Mouse (Mus musculus) thymus, adult 2 months (tissue): Measurements from ENCODE around the gene Sema4g. TPM values are rescaled to one million over a fixed set of nuclear protein-coding genes. Genes with fewer than 3 reads are reported as not detected.

ENCODE experiments used
- DNase-seq: peaks from one replicate; pipeline ENCODE4 v3.0.0; 2021
- H3K27ac ChIP-seq: fragments of 200-500 bp; 2 replicates; pipeline ENCODE4 v1.5.1; 2012; ENCODE audit warnings: low read length, control low read depth; ENCODE audit not compliant: control insufficient read depth, insufficient read depth
- H3K27me3 ChIP-seq: fragments of 200-500 bp; 2 replicates; pipeline ENCODE4 v1.6.1; 2012; ENCODE audit warnings: mild to moderate bottlenecking, low read length, moderate library complexity, mixed read lengths; ENCODE audit not compliant: control insufficient read depth, insufficient read depth
- H3K36me3 ChIP-seq: fragments of 200-500 bp; 2 replicates; pipeline ENCODE4 v1.6.1; 2012; ENCODE audit warnings: mild to moderate bottlenecking, low read length, moderate library complexity; ENCODE audit not compliant: control insufficient read depth, insufficient read depth
- H3K4me1 ChIP-seq: fragments of 200-500 bp; replicated peaks from 2 replicates; pipeline ENCODE4 v1.6.1; 2012; ENCODE audit warnings: low read length; ENCODE audit not compliant: control insufficient read depth, insufficient read depth
- H3K4me3 ChIP-seq: fragments of 200-500 bp; 2 replicates; pipeline ENCODE4 v1.5.1; 2012; ENCODE audit warnings: mild to moderate bottlenecking, low read length, control low read depth, moderate library complexity; ENCODE audit not compliant: control insufficient read depth, insufficient read depth
- CTCF ChIP-seq: fragments of 200-500 bp; IDR thresholded peaks from 2 replicates; pipeline ENCODE4 v1.5.1; 2012; ENCODE audit warnings: mild to moderate bottlenecking, control low read depth, low read length, moderate library complexity, borderline replicate concordance; ENCODE audit not compliant: control insufficient read depth, poor library complexity, insufficient read depth; ENCODE audit errors: extremely low read depth
- POLR2A ChIP-seq: fragments of 200-500 bp; IDR thresholded peaks from 2 replicates; pipeline ENCODE4 v1.6.1; 2012; ENCODE audit warnings: mild to moderate bottlenecking, low read length, control low read depth, moderate library complexity; ENCODE audit not compliant: control insufficient read depth, poor library complexity, insufficient read depth; ENCODE audit errors: extremely low read depth
- WGBS: fragments of 180-500 bp; shearing (Covaris S2); methylation state at CpG from one replicate; pipeline ENCODE4 v1.1.7; 2018; 5-methylcytosine and 5-hydroxymethylcytosine counted together
- polyA plus RNA-seq: library from polyadenylated mRNA; depleted of rRNA; stranded (reverse); fragments of >200 nt; gene quantifications from 2 replicates; pipeline ENCODE4 v1.2.3, GENCODE M21; 2012; rRNA removed

Gene Sema4g
- polyA plus RNA-seq, 1 experiment: 13.7 TPM

DNA sequence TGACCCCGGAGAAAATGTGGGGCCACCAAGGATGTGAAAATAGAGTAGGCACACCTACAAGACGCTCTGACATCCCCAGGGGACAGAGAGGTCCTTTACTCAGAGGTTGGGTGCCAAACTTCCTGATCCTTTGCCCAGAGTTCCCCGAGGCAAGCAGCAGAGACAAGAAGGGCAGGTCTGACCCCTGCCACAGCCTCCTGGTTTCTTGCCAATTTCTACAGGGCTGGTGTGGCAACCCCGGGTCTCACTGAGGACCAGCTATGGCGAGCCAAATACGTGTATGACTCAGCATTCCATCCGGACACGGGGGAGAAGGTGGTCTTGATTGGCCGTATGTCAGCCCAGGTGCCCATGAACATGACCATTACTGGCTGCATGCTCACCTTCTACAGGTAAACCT lies 60.6 kb downstream of the Sema4g start:
- 90% methylated on average over 9 of the region's 9 CpGs for WGBS
- no peak overlapping the region for H3K4me3 ChIP-seq
- TF ChIP-seq POLR2A (no peak), CTCF (no peak)
- no peaks in the 10 kb centered on the region; the same call in 1 of the 2 replicates for H3K27me3 ChIP-seq
- no peak for DNase-seq
- peaks cover 21% of the 10 kb centered on the region for H3K4me1 ChIP-seq
- H3K27ac ChIP-seq: no peak overlapping the region
- peaks cover 6% of the 10 kb centered on the region; the same call in 1 of the 2 replicates for H3K36me3 ChIP-seq

Other genes with a start within 250 kb of the Sema4g start
- gene Pax2, start 233.1 kb upstream of the Sema4g start, polyA plus RNA-seq: 0.10 and 0.12 TPM in 2 replicates
- gene Slf2, start 58.0 kb upstream of the Sema4g start, polyA plus RNA-seq: 98.6 and 134 TPM in 2 replicates
- gene Twnk, start 16.6 kb downstream of the Sema4g start, polyA plus RNA-seq: 11.5 and 11.6 TPM in 2 replicates
- 121 and 137 TPM in 2 replicates for gene Mrpl43, start 17.3 kb downstream of the Sema4g start, polyA plus RNA-seq
- gene Lzts2, start 25.3 kb downstream of the Sema4g start, polyA plus RNA-seq: 37.6 and 41.2 TPM in 2 replicates
- 0.33 and 0.47 TPM in 2 replicates for gene Pdzd7, start 56.6 kb downstream of the Sema4g start, polyA plus RNA-seq
- gene Sfxn3, start 58.4 kb downstream of the Sema4g start, polyA plus RNA-seq: 46.9 and 61.1 TPM in 2 replicates
- gene Kazald1, start 86.1 kb downstream of the Sema4g start, polyA plus RNA-seq: 4.6 and 7.9 TPM in 2 replicates
- gene Tlx1, start 161.6 kb downstream of the Sema4g start, polyA plus RNA-seq: 0.19 and 0.29 TPM in 2 replicates
- gene Lbx1, start 246.7 kb downstream of the Sema4g start, polyA plus RNA-seq: 0.06 TPM in 1 of 2 replicates, not detected in the other